Mouse (Mus musculus): ENCODE results near the gene Tmcc1. TPM values are rescaled to one million over a fixed set of nuclear protein-coding genes. Genes with fewer than 3 reads are reported as not detected.

Tmcc1 gene
- polyA plus RNA-seq (2012; rRNA removed): 2.9 and 3.2 TPM in 2 replicates

DNA sequence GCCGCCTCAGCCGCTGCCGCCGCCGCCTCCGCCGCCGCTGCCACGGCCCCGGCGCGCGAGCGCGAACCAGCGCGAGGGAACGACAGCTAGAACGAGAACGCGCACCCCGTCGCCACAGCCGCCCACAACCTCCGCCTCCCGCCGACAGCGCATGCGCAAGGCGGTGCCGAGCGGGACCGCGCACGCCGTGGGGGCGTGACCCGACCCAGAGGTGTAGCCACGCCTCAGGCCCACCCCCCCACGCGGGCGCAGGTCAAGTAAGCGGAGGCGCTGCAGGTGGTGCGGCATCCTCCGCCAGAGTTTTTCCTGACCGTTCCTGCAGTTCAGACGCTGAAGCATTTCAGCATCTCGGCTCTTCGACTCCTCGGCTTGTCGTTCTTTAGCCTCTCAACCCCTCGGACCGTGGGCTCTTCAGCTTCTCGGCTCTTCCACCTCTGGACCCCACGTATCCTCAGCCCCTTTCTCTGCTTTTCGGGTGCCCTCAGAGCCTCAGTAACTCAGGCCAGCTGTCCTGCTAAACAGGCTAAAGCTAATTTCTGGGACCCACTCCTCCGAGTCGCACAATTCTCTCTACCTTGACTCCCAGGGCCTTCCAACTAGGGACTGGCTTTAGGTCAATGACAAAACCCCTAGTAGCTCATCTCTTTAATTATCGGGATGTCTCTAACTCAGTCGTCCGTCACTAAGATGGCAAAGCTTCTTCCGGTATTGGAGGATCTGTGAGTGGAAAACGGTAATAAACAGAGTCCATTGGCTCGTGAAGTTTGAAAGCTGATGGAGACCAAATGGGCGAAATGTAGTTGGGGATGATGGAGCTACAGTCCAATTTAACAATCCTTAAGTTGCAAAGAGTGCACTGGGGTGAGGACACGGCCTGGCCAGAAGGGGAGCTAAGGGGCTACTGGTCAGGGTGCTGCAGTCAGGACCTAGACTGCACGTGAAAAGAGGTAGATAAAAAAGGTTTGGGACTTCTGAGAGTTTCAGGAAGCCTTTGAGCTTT is at the start of gene Tmcc1:
Gene Tmcc1, minus strand, starts transcription at position 93 of the 1,000 bp plus-strand sequence.

GRCm38 (mm10) chr6:116207729-116208534 is 14.6 kb upstream of the Tmcc1 start, which contains the start of gene Washc2:
Gene Washc2, plus strand, starts transcription at chr6:116208038.

GRCm38 (mm10) chr6:115994877-115995520 is 198.3 kb downstream of the Tmcc1 start, which contains the start of gene Plxnd1:
Gene Plxnd1, minus strand, starts transcription at chr6:115995005.

Other genes with a start within 250 kb of the Tmcc1 start
- gene H1foo, start 248.5 kb downstream of the Tmcc1 start, polyA plus RNA-seq (2012; rRNA removed): not detected in 2 replicates
- 24.8 and 25.2 TPM in 2 replicates for gene Plxnd1, start 198.5 kb downstream of the Tmcc1 start, polyA plus RNA-seq (2012; rRNA removed)
- gene Washc2, start 14.6 kb upstream of the Tmcc1 start, polyA plus RNA-seq (2012; rRNA removed): 11.1 and 12.3 TPM in 2 replicates
- gene Zfand4, start 70.7 kb upstream of the Tmcc1 start, polyA plus RNA-seq (2012; rRNA removed): 0.02 TPM in 1 of 2 replicates, not detected in the other
- gene March8, start 144.5 kb upstream of the Tmcc1 start, polyA plus RNA-seq (2012; rRNA removed): 16.4 and 20.7 TPM in 2 replicates